Mouse (Mus musculus) kidney, adult 2 months (tissue): ENCODE data around the gene Naxd.

Experiments
- CTCF ChIP-seq: fragments of 200-500 bp; conservative IDR thresholded peaks from 2 replicates; pipeline ENCODE4 v1.5.1; 2011; ENCODE audit warnings: low read depth, mild to moderate bottlenecking, control low read depth, low read length, moderate library complexity, mixed read lengths; ENCODE audit not compliant: insufficient read depth, insufficient read length
- POLR2A ChIP-seq: fragments of 200-500 bp; IDR thresholded peaks from one replicate; pipeline ENCODE4 v1.6.1; 2011; ENCODE audit warnings: low read depth, low read length, control low read depth

GRCm38 (mm10) chr8:11475397-11475796, 21.9 kb upstream of the Naxd start:
- TF ChIP-seq POLR2A (no peak), CTCF (no peak)
